Mouse (Mus musculus) midbrain, embryonic 11.5 days (tissue): ENCODE data around the gene Dcaf6. TPM values are rescaled to one million over a fixed set of nuclear protein-coding genes. Genes with fewer than 3 reads are reported as not detected.

Experiments
- ATAC-seq: fragments of 200-750 bp; cut with Nextera tagmentation; 2 replicates; pipeline ENCODE4 v1.8.0; 2017; ENCODE audit warnings: moderate TSS enrichment, moderate library complexity; ENCODE audit not compliant: low FRiP score
- DNase-seq: peaks from one replicate; pipeline ENCODE4 v3.0.0; 2015; ENCODE audit warnings: low spot score; ENCODE audit errors: missing footprints
- H3K27ac ChIP-seq: fragments of 300-500 bp; sonication (generic); 2 replicates; pipeline ENCODE4 v1.5.1; 2014; ENCODE audit warnings: low read depth, low read length
- H3K27me3 ChIP-seq: fragments of 300-500 bp; sonication (generic); 2 replicates; pipeline ENCODE4 v1.6.1; 2014; ENCODE audit warnings: mild to moderate bottlenecking, low read length, moderate library complexity, mixed read lengths; ENCODE audit not compliant: control insufficient read depth, insufficient read depth
- H3K36me3 ChIP-seq: fragments of 300-500 bp; sonication (generic); 2 replicates; pipeline ENCODE4 v1.6.1; 2014; ENCODE audit warnings: mild to moderate bottlenecking, low read length, moderate library complexity, mixed read lengths; ENCODE audit not compliant: control insufficient read depth, insufficient read depth
- H3K4me1 ChIP-seq: fragments of 300-500 bp; sonication (generic); 2 replicates; pipeline ENCODE4 v1.6.1; 2014; ENCODE audit warnings: low read length; ENCODE audit not compliant: control insufficient read depth, insufficient read depth
- H3K4me2 ChIP-seq: fragments of 300-500 bp; sonication (generic); 2 replicates; pipeline ENCODE4 v1.6.1; 2014; ENCODE audit warnings: mild to moderate bottlenecking, moderate library complexity
- H3K4me3 ChIP-seq: fragments of 300-500 bp; sonication (generic); 2 replicates; pipeline ENCODE4 v1.5.1; 2014; ENCODE audit warnings: low read depth, low read length
- H3K9ac ChIP-seq: fragments of 300-500 bp; sonication (generic); 2 replicates; pipeline ENCODE4 v1.6.1; 2014; ENCODE audit warnings: low read length
- H3K9me3 ChIP-seq: fragments of 300-500 bp; sonication (generic); 2 replicates; pipeline ENCODE4 v1.6.1; 2016; ENCODE audit warnings: low read length; ENCODE audit not compliant: control insufficient read depth
- WGBS: fragments of 180-500 bp; shearing (Covaris S2); extraction: QIAGEN DNeasy Blood & Tissue Kit; methylation state at CpG from one replicate; pipeline ENCODE4 v1.1.7; 2014; 5-methylcytosine and 5-hydroxymethylcytosine counted together
- polyA plus RNA-seq: library from polyadenylated mRNA; unstranded; fragments of >200 nt; fragmentation: Nextera tagmentation; extraction: Ambion mirVana; gene quantifications from 2 replicates; pipeline ENCODE4 v1.2.1, GENCODE M21; 2014

Gene Dcaf6
- polyA plus RNA-seq, 1 experiment from 2014 or later: 9.8 TPM

- H3K36me3 ChIP-seq: peaks cover 6% of the 10 kb centered on the region; the same call in 1 of the 2 replicates
- no peak for DNase-seq
- no peak overlapping the region for H3K4me3 ChIP-seq
- H3K27ac ChIP-seq: no peak overlapping the region
- H3K4me1 ChIP-seq: no peaks in the 10 kb centered on the region
- no peaks in the 10 kb centered on the region for H3K9me3 ChIP-seq
- no peak overlapping the region for H3K4me2 ChIP-seq
- WGBS: 94% methylated on average over 13 of the region's 13 CpGs
- no peak for ATAC-seq
- no peaks in the 10 kb centered on the region for H3K27me3 ChIP-seq
- H3K9ac ChIP-seq: no peak overlapping the region
Measured at GRCm38 (mm10) chr1:165321393-165321861, 138.8 kb downstream of the Dcaf6 start.

GRCm38 (mm10) chr1:165320141-165320934 lies 139.9 kb downstream of the Dcaf6 start:
- no peak overlapping the region for H3K27ac ChIP-seq
- H3K4me3 ChIP-seq: no peak overlapping the region
- peak; percentile 94 for DNase-seq
- ATAC-seq: peak; percentile 74
- H3K4me2 ChIP-seq: no peak overlapping the region
- H3K36me3 ChIP-seq: peaks cover 6% of the 10 kb centered on the region; the same call in 1 of the 2 replicates
- 44% methylated on average over 10 of the region's 10 CpGs for WGBS
- no peaks in the 10 kb centered on the region for H3K4me1 ChIP-seq
- no peak overlapping the region for H3K9ac ChIP-seq
- H3K27me3 ChIP-seq: no peaks in the 10 kb centered on the region
- no peaks in the 10 kb centered on the region for H3K9me3 ChIP-seq

- no peaks in the 10 kb centered on the region for H3K4me1 ChIP-seq
- H3K27me3 ChIP-seq: no peaks in the 10 kb centered on the region
- 43% methylated on average over 11 of the region's 11 CpGs for WGBS
- no peak overlapping the region for H3K9ac ChIP-seq
- DNase-seq: no peak
- peaks cover 2% of the 10 kb centered on the region; the same call in 1 of the 2 replicates for H3K36me3 ChIP-seq
- H3K4me3 ChIP-seq: no peak overlapping the region
- H3K4me2 ChIP-seq: no peak overlapping the region
- no peak for ATAC-seq
- H3K9me3 ChIP-seq: no peaks in the 10 kb centered on the region
- H3K27ac ChIP-seq: no peak overlapping the region
Measured at GRCm38 (mm10) chr1:165316361-165316760, 143.9 kb downstream of the Dcaf6 start.

GRCm38 (mm10) chr1:165308180-165308579 lies 152.1 kb downstream of the Dcaf6 start:
- H3K27me3 ChIP-seq: no peaks in the 10 kb centered on the region
- peaks cover 10% of the 10 kb centered on the region for H3K36me3 ChIP-seq
- H3K4me2 ChIP-seq: no peak overlapping the region
- 83% methylated on average over 11 of the region's 11 CpGs for WGBS
- H3K4me1 ChIP-seq: no peaks in the 10 kb centered on the region
- no peak overlapping the region for H3K9ac ChIP-seq
- DNase-seq (no peak), ATAC-seq (no peak)
- no peak overlapping the region for H3K4me3 ChIP-seq
- no peak overlapping the region for H3K27ac ChIP-seq
- no peaks in the 10 kb centered on the region for H3K9me3 ChIP-seq

- Histone ChIP-seq H3K9ac (no peak overlapping the region), H3K4me1 (no peaks in the 10 kb centered on the region), H3K36me3 (peaks cover 4% of the 10 kb centered on the region; the same call in 1 of the 2 replicates), H3K27ac (no peak overlapping the region), H3K9me3 (no peaks in the 10 kb centered on the region), H3K27me3 (no peaks in the 10 kb centered on the region), H3K4me2 (no peak overlapping the region), H3K4me3 (no peak overlapping the region)
- 95% methylated on average over 7 of the region's 7 CpGs for WGBS
- DNase-seq (no peak), ATAC-seq (no peak)
Measured at GRCm38 (mm10) chr1:165304341-165304740, 155.9 kb downstream of the Dcaf6 start.

- no peak for ATAC-seq
- Histone ChIP-seq H3K4me3 (no peak overlapping the region), H3K27ac (no peak overlapping the region), H3K4me2 (no peak overlapping the region), H3K9me3 (no peaks in the 10 kb centered on the region), H3K36me3 (peaks cover 4% of the 10 kb centered on the region; the same call in 1 of the 2 replicates), H3K27me3 (no peaks in the 10 kb centered on the region), H3K9ac (no peak overlapping the region), H3K4me1 (no peaks in the 10 kb centered on the region)
- no peak for DNase-seq
- 89% methylated on average over 6 of the region's 6 CpGs for WGBS
Measured at GRCm38 (mm10) chr1:165303209-165303608, 157.1 kb downstream of the Dcaf6 start.

- ATAC-seq: no peak
- WGBS: 86% methylated on average over 13 of the region's 13 CpGs
- H3K4me2 ChIP-seq: no peak overlapping the region
Measured at GRCm38 (mm10) chr1:165302455-165303208, 157.6 kb downstream of the Dcaf6 start.

GRCm38 (mm10) chr1:165301567-165301966 lies 158.7 kb downstream of the Dcaf6 start:
- no peak overlapping the region for H3K4me2 ChIP-seq
- ATAC-seq (no peak), DNase-seq (no peak)
- H3K4me3 ChIP-seq: no peak overlapping the region
- H3K27me3 ChIP-seq: no peaks in the 10 kb centered on the region
- 92% methylated on average over 2 of the region's 2 CpGs for WGBS
- H3K4me1 ChIP-seq: no peaks in the 10 kb centered on the region
- peaks cover 4% of the 10 kb centered on the region; the same call in 1 of the 2 replicates for H3K36me3 ChIP-seq
- no peak overlapping the region for H3K27ac ChIP-seq
- no peak overlapping the region for H3K9ac ChIP-seq
- no peaks in the 10 kb centered on the region for H3K9me3 ChIP-seq

More at GRCm38 (mm10) chr1:165302455-165303208, 157.6 kb downstream of the Dcaf6 start:
- Histone ChIP-seq H3K9me3 (no peaks in the 10 kb centered on the region), H3K36me3 (peaks cover 4% of the 10 kb centered on the region; the same call in 1 of the 2 replicates), H3K27ac (no peak overlapping the region), H3K27me3 (no peaks in the 10 kb centered on the region), H3K9ac (no peak overlapping the region), H3K4me1 (no peaks in the 10 kb centered on the region), H3K4me3 (no peak overlapping the region)
- DNase-seq: no peak

- ATAC-seq: no peak
- Histone ChIP-seq H3K9ac (no peak overlapping the region), H3K36me3 (no peaks in the 10 kb centered on the region; the same call in 1 of the 2 replicates), H3K4me3 (no peak overlapping the region), H3K9me3 (no peaks in the 10 kb centered on the region), H3K27ac (no peak overlapping the region), H3K27me3 (no peaks in the 10 kb centered on the region), H3K4me2 (no peak overlapping the region), H3K4me1 (no peaks in the 10 kb centered on the region)
- 86% methylated on average over 3 of the region's 3 CpGs for WGBS
- no peak for DNase-seq
Measured at GRCm38 (mm10) chr1:165301108-165301507, 159.2 kb downstream of the Dcaf6 start.
